Mouse (Mus musculus): ENCODE data around the gene Herc1. TPM values are rescaled to one million over a fixed set of nuclear protein-coding genes. Genes with fewer than 3 reads are reported as not detected.
A peak's percentile ranks its signal among the peaks of the same experiment; 100 is the strongest.

Gene Herc1
- polyA plus RNA-seq, 1 experiment from 2014 or later: 25.9 TPM

GRCm38 (mm10) chr9:66440007-66440406, 89.8 kb downstream of the Herc1 start:
- no peak overlapping the region for H3K9ac ChIP-seq
- H3K27ac ChIP-seq (ENCODE audit: low read depth): no peak overlapping the region
- H3K4me1 ChIP-seq (ENCODE audit: insufficient read depth): no peaks in the 10 kb centered on the region
- WGBS: 92% methylated on average over 8 of the region's 8 CpGs
- H3K4me3 ChIP-seq (ENCODE audit: low read depth, low read length): no peak overlapping the region
- TF ChIP-seq CTCF (IDR thresholded peaks at IDR 0.05; ENCODE audit: low read depth): no peak
- no peak overlapping the region for H3K4me2 ChIP-seq
- H3K36me3 ChIP-seq (ENCODE audit: insufficient read depth): peaks cover 36% of the 10 kb centered on the region
- H3K9me3 ChIP-seq (ENCODE audit: low read depth, low read length): no peaks in the 10 kb centered on the region
- no peaks in the 10 kb centered on the region for H3K27me3 ChIP-seq (ENCODE audit: insufficient read depth, low read length)
- DNase-seq (no peak), ATAC-seq (ENCODE audit: insufficient read depth) (no peak)

GRCm38 (mm10) chr9:66448253-66448652, 98.0 kb downstream of the Herc1 start:
- TF ChIP-seq CTCF (IDR thresholded peaks at IDR 0.05; ENCODE audit: low read depth): no peak
- Histone ChIP-seq H3K9ac (no peak overlapping the region), H3K9me3 (ENCODE audit: low read depth, low read length) (no peaks in the 10 kb centered on the region), H3K27me3 (ENCODE audit: insufficient read depth, low read length) (no peaks in the 10 kb centered on the region), H3K4me1 (ENCODE audit: insufficient read depth) (no peaks in the 10 kb centered on the region), H3K4me3 (ENCODE audit: low read depth, low read length) (no peak overlapping the region), H3K27ac (ENCODE audit: low read depth) (no peak overlapping the region), H3K4me2 (no peak overlapping the region), H3K36me3 (ENCODE audit: insufficient read depth) (peaks cover 49% of the 10 kb centered on the region)
- no peak for ATAC-seq (ENCODE audit: insufficient read depth)
- no peak for DNase-seq
- 79% methylated on average over 5 of the region's 5 CpGs for WGBS

DNA sequence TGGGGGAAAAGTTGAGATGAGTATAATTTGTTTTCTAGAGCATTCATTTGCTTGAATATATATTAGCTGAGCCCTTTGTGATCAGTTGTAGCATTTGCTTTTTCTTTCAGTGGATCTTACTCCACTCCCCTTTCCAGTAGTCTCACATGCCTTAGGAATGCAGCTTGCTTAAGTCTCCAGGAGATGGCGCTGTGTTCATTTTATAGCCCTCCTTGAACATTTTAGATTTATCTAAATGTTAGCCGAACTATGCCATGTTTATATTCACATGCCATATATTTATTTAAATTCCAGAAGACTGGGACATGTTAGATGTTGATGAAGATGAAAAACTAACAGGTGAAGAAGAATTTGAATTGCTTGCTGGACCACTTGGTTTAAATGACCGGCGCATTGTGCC, 114.8 kb downstream of the Herc1 start:
- peak; percentile 75 for DNase-seq
- 53% methylated on average over 4 of the region's 4 CpGs for WGBS
- Histone ChIP-seq H3K9ac (no peak overlapping the region), H3K9me3 (ENCODE audit: low read depth, low read length) (no peaks in the 10 kb centered on the region), H3K4me2 (no peak overlapping the region), H3K36me3 (ENCODE audit: insufficient read depth) (peaks cover 57% of the 10 kb centered on the region), H3K4me1 (ENCODE audit: insufficient read depth) (no peaks in the 10 kb centered on the region), H3K4me3 (ENCODE audit: low read depth, low read length) (no peak overlapping the region), H3K27me3 (ENCODE audit: insufficient read depth, low read length) (no peaks in the 10 kb centered on the region), H3K27ac (ENCODE audit: low read depth) (no peak overlapping the region)
- TF ChIP-seq CTCF (IDR thresholded peaks at IDR 0.05; ENCODE audit: low read depth): peak; percentile 69
- ATAC-seq (ENCODE audit: insufficient read depth): no peak

DNA sequence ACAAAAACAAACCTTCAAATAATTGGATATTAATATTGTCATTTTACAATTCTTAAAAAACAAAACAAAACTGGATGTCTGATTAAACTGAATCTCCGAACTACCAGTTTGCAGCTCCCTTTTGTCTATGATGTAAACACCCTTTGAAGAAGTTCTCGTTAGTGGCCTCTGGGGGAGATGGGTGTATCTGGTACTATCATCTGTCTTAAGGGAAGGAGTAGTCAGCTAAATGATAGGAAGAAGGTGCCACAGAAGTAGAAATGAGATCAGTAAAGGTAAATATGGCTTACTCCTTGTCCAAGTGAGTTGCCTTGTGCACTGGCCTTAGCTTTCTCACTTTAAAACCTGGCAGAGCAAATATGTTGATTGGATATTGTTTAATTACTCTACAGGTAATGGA, 127.5 kb downstream of the Herc1 start:
- Histone ChIP-seq H3K4me2 (no peak overlapping the region), H3K27me3 (ENCODE audit: insufficient read depth, low read length) (no peaks in the 10 kb centered on the region), H3K36me3 (ENCODE audit: insufficient read depth) (peaks cover 40% of the 10 kb centered on the region), H3K4me3 (ENCODE audit: low read depth, low read length) (no peak overlapping the region), H3K9ac (no peak overlapping the region), H3K4me1 (ENCODE audit: insufficient read depth) (no peaks in the 10 kb centered on the region), H3K27ac (ENCODE audit: low read depth) (no peak overlapping the region), H3K9me3 (ENCODE audit: low read depth, low read length) (no peaks in the 10 kb centered on the region)
- no peak for TF ChIP-seq CTCF (IDR thresholded peaks at IDR 0.05; ENCODE audit: low read depth)
- ATAC-seq (ENCODE audit: insufficient read depth): no peak
- WGBS: 65% methylated on average over 2 of the region's 2 CpGs
- DNase-seq: no peak

DNA sequence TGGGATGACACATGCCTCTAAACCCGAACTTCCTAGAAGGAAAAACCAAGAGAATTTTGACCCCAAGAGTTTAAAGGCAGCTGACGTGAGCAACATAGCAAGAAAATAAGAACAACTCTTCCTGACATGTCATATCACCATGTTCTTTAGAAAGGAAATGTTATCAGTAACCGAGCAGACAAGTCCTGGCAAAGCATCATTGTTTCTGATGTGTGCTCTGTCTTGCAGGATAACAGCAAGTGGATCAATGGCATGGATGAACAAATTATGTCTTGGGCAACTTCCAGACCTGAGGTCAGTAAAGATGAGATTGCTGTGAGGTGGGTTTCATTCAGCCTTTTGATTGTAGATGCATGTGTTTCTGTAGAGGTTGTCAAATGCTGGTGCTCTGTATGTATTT, 133.2 kb downstream of the Herc1 start:
- Histone ChIP-seq H3K27ac (ENCODE audit: low read depth) (no peak overlapping the region), H3K9ac (no peak overlapping the region), H3K4me1 (ENCODE audit: insufficient read depth) (no peaks in the 10 kb centered on the region), H3K9me3 (ENCODE audit: low read depth, low read length) (no peaks in the 10 kb centered on the region), H3K36me3 (ENCODE audit: insufficient read depth) (peaks cover 68% of the 10 kb centered on the region), H3K4me3 (ENCODE audit: low read depth, low read length) (no peak overlapping the region), H3K27me3 (ENCODE audit: insufficient read depth, low read length) (no peaks in the 10 kb centered on the region), H3K4me2 (no peak overlapping the region)
- DNase-seq (no peak), ATAC-seq (ENCODE audit: insufficient read depth) (no peak)
- 85% methylated on average over 3 of the region's 3 CpGs for WGBS
- no peak for TF ChIP-seq CTCF (IDR thresholded peaks at IDR 0.05; ENCODE audit: low read depth)

DNA sequence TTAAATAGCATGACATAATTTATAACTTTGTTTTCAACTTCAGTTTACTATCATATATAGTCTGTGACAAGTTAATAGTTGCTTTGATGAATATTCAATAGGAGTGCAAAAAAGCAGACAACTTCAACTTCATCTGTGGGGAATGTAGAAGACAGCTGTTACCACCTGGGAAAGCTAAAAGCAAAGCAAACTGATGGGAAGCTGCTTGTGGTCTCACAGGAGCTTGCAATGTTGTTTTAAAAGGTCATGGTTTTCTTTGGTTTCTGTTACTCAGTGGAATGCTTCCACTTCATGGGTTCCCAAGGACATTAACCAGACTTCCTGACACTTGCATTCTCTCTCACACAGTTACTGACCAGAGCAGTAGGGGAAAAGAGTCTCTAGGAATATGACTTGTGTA, 138.5 kb downstream of the Herc1 start:
- Histone ChIP-seq H3K27me3 (ENCODE audit: insufficient read depth, low read length) (no peaks in the 10 kb centered on the region), H3K4me3 (ENCODE audit: low read depth, low read length) (no peak overlapping the region), H3K9ac (no peak overlapping the region), H3K36me3 (ENCODE audit: insufficient read depth) (peaks cover 82% of the 10 kb centered on the region), H3K4me2 (no peak overlapping the region), H3K27ac (ENCODE audit: low read depth) (no peak overlapping the region), H3K4me1 (ENCODE audit: insufficient read depth) (no peaks in the 10 kb centered on the region), H3K9me3 (ENCODE audit: low read depth, low read length) (no peaks in the 10 kb centered on the region)
- DNase-seq: no peak
- no peak for ATAC-seq (ENCODE audit: insufficient read depth)
- no peak for TF ChIP-seq CTCF (IDR thresholded peaks at IDR 0.05; ENCODE audit: low read depth)

- WGBS: 79% methylated on average over 1 of the region's 1 CpGs
- H3K27ac ChIP-seq (ENCODE audit: low read depth): no peak overlapping the region
- no peak for TF ChIP-seq CTCF (IDR thresholded peaks at IDR 0.05; ENCODE audit: low read depth)
- H3K9me3 ChIP-seq (ENCODE audit: low read depth, low read length): no peaks in the 10 kb centered on the region
- H3K4me3 ChIP-seq (ENCODE audit: low read depth, low read length): no peak overlapping the region
- no peaks in the 10 kb centered on the region for H3K27me3 ChIP-seq (ENCODE audit: insufficient read depth, low read length)
- H3K4me1 ChIP-seq (ENCODE audit: insufficient read depth): no peaks in the 10 kb centered on the region
- H3K36me3 ChIP-seq (ENCODE audit: insufficient read depth): peaks cover 71% of the 10 kb centered on the region
- no peak overlapping the region for H3K9ac ChIP-seq
- ATAC-seq (ENCODE audit: insufficient read depth): no peak
- DNase-seq: no peak
- no peak overlapping the region for H3K4me2 ChIP-seq
Observed at GRCm38 (mm10) chr9:66492361-66492760, 142.1 kb downstream of the Herc1 start.

- Histone ChIP-seq H3K9me3 (ENCODE audit: low read depth, low read length) (no peaks in the 10 kb centered on the region), H3K27me3 (ENCODE audit: insufficient read depth, low read length) (no peaks in the 10 kb centered on the region), H3K4me2 (no peak overlapping the region), H3K9ac (no peak overlapping the region), H3K4me3 (ENCODE audit: low read depth, low read length) (no peak overlapping the region), H3K36me3 (ENCODE audit: insufficient read depth) (peaks cover 72% of the 10 kb centered on the region), H3K4me1 (ENCODE audit: insufficient read depth) (no peaks in the 10 kb centered on the region), H3K27ac (ENCODE audit: low read depth) (no peak overlapping the region)
- DNase-seq: no peak
- no peak for TF ChIP-seq CTCF (IDR thresholded peaks at IDR 0.05; ENCODE audit: low read depth)
- ATAC-seq (ENCODE audit: insufficient read depth): no peak
Observed at GRCm38 (mm10) chr9:66493992-66494391, 143.7 kb downstream of the Herc1 start.
